18 mouse cellular contexts compared by ENCODE assay signal in genomic region chr11:111688186-111688860, GRCm38 (mm10).
DNase-seq lines count a peak whose midpoint lies in the region; ATAC-seq and TF ChIP-seq lines count a peak whose summit lies in the region.
"Had no signal": no experiment of that assay in that cellular context is flagged by ENCODE, and none has a peak within 500 bp of the region (broad histone marks: within the 10 kb centered on the region; RNA-seq: fewer than 3 reads in every experiment).

No protein-coding gene starts in this region.

- H3K4me3 ChIP-seq in C2C12 (ENCODE audit: insufficient read depth, poor library complexity, severe bottlenecking): no peak overlapping the region
- no peak overlapping the region for H3K4me3 ChIP-seq in liver, embryonic 16.5 days (ENCODE audit: low read depth, low read length)
- no peak overlapping the region for H3K4me3 ChIP-seq in hindbrain, embryonic 11.5 days (ENCODE audit: low read depth, low read length)
- H3K4me3 ChIP-seq: forebrain, embryonic 13.5 days; heart, adult 2 months; layer of hippocampus, adult 2 months; limb, embryonic 15.5 days; midbrain, embryonic 12.5 days had no signal

- TF ChIP-seq CTCF in C2C12 (IDR thresholded peaks at IDR 0.05; ENCODE audit: control insufficient read depth, insufficient read depth, insufficient read length): no peak

- DNase-seq in heart, postnatal 36 days: peak; percentile 11 to 18
- DNase-seq in heart, postnatal 14 days: no peak
- DNase-seq in fat pad, adult 2 months (ENCODE audit: extremely low read depth, low read depth, low spot score): peak; percentile 40
- no peak for DNase-seq in gastrocnemius, adult 18-20 months (ENCODE audit: low spot score)
- no peak for DNase-seq in hindbrain, embryonic 11.5 days (ENCODE audit: low spot score)
- DNase-seq in kidney, postnatal 10 days: no peak
- DNase-seq: adrenal gland, postnatal 36 days; cerebellum, postnatal 14 days; heart, adult 2 months had no signal

- H3K79me2 ChIP-seq in C2C12 (ENCODE audit: control insufficient read depth, insufficient read depth): no peaks in the 10 kb centered on the region

- H3K36me3 ChIP-seq in C2C12 (ENCODE audit: control insufficient read depth, insufficient read depth): no peaks in the 10 kb centered on the region
- no peaks in the 10 kb centered on the region for H3K36me3 ChIP-seq in liver, embryonic 16.5 days (ENCODE audit: control insufficient read depth, insufficient read depth)
- H3K36me3 ChIP-seq in hindbrain, embryonic 11.5 days (ENCODE audit: control insufficient read depth, insufficient read depth, low read length): no peaks in the 10 kb centered on the region
- H3K36me3 ChIP-seq: limb, embryonic 15.5 days; midbrain, embryonic 12.5 days had no signal

- no peaks in the 10 kb centered on the region for H3K27me3 ChIP-seq in C2C12 (ENCODE audit: control insufficient read depth, insufficient read depth, insufficient read length)
- H3K27me3 ChIP-seq in liver, embryonic 16.5 days (ENCODE audit: control insufficient read depth, insufficient read depth, low read depth, low read length): no peaks in the 10 kb centered on the region
- no peaks in the 10 kb centered on the region for H3K27me3 ChIP-seq in hindbrain, embryonic 11.5 days (ENCODE audit: control insufficient read depth, insufficient read depth, low read length)
- H3K27me3 ChIP-seq: forebrain, embryonic 13.5 days; limb, embryonic 15.5 days; midbrain, embryonic 12.5 days had no signal

- H3K4me2 ChIP-seq in liver, embryonic 16.5 days (ENCODE audit: low read depth, low read length): 0 out of 2 replicates have a peak overlapping the region, but pooled peaks have one; percentile 3
- no peak overlapping the region for H3K4me2 ChIP-seq in hindbrain, embryonic 11.5 days (replicated peaks; ENCODE audit: low read depth, low read length)
- H3K4me2 ChIP-seq: forebrain, embryonic 13.5 days; limb, embryonic 15.5 days; midbrain, embryonic 12.5 days had no signal

- H3K27ac ChIP-seq in liver, embryonic 16.5 days (ENCODE audit: low read length): peak overlapping the region; percentile 18; the same call in 1 of the 2 replicates
- no peak overlapping the region for H3K27ac ChIP-seq in hindbrain, embryonic 11.5 days (ENCODE audit: low read depth, low read length)
- H3K27ac ChIP-seq: forebrain, embryonic 13.5 days; heart, adult 2 months; hindbrain, postnatal 0 days; layer of hippocampus, adult 2 months; limb, embryonic 15.5 days; midbrain, embryonic 12.5 days had no signal

- peaks cover 7% of the 10 kb centered on the region; the same call in 1 of the 2 replicates for H3K4me1 ChIP-seq in liver, embryonic 16.5 days (ENCODE audit: control insufficient read depth, low read depth, low read length)
- no peaks in the 10 kb centered on the region for H3K4me1 ChIP-seq in hindbrain, embryonic 11.5 days (replicated peaks; ENCODE audit: control insufficient read depth, insufficient read depth, low read length)
- H3K4me1 ChIP-seq: forebrain, embryonic 13.5 days; limb, embryonic 15.5 days; midbrain, embryonic 12.5 days had no signal

- intact Hi-C loops in heart, postnatal 36 days (cut with DNase I): no loop called here
- intact Hi-C loops in heart, postnatal 14 days (cut with DNase I): no loop called here

- H3K9ac ChIP-seq in liver, embryonic 16.5 days (ENCODE audit: low read depth, low read length): no peak overlapping the region
- no peak overlapping the region for H3K9ac ChIP-seq in hindbrain, embryonic 11.5 days (ENCODE audit: low read depth, low read length)
- H3K9ac ChIP-seq: forebrain, embryonic 13.5 days; limb, embryonic 15.5 days; midbrain, embryonic 12.5 days had no signal

- no peaks in the 10 kb centered on the region for H3K9me3 ChIP-seq in liver, embryonic 16.5 days (replicated peaks; ENCODE audit: control insufficient read depth, low read length)
- no peaks in the 10 kb centered on the region for H3K9me3 ChIP-seq in hindbrain, embryonic 11.5 days (ENCODE audit: control insufficient read depth, low read length)
- H3K9me3 ChIP-seq: forebrain, embryonic 13.5 days; limb, embryonic 15.5 days; midbrain, embryonic 12.5 days had no signal

- no peaks in the 10 kb centered on the region for H3K79me3 ChIP-seq in C2C12 (ENCODE audit: low read depth)

- no peak overlapping the region for H3ac ChIP-seq in C2C12 (ENCODE audit: control insufficient read depth, insufficient read length, low read depth)

- ATAC-seq in liver, embryonic 16.5 days (ENCODE audit: low read depth): no peak
- ATAC-seq in hindbrain, embryonic 11.5 days (ENCODE audit: low FRiP score): no peak
- ATAC-seq: activated CD4-positive, CD25-positive, alpha-beta regulatory T cell, adult 4 months; CD4-positive, CD25-positive, alpha-beta regulatory T cell, adult 4 months; forebrain, embryonic 13.5 days; hindbrain, postnatal 0 days had no signal

- 44% methylated on average over 6 of the region's 6 CpGs for WGBS in liver, embryonic 16.5 days (ENCODE audit: insufficient replicate concordance)
- 80% methylated on average over 6 of the region's 6 CpGs for WGBS in hindbrain, embryonic 11.5 days

TF ChIP-seq in C2C12, 6 proteins besides CTCF, POLR2A, EP300 and RAD21:
- TF ChIP-seq USF1 (IDR thresholded peaks at IDR 0.05; ENCODE audit: low read depth): peak; percentile 1
- TF ChIP-seq MYOD1 (IDR thresholded peaks at IDR 0.05; ENCODE audit: control insufficient read depth, insufficient read length, low read depth): peak; percentile 36
- no peak for TF ChIP-seq MYOG (IDR thresholded peaks at IDR 0.05; ENCODE audit: control insufficient read depth, extremely low read depth, insufficient read length)
- peak; percentile 71 for TF ChIP-seq MAX (IDR thresholded peaks at IDR 0.05)
- TF ChIP-seq CEBPB (IDR thresholded peaks at IDR 0.05; ENCODE audit: low read depth): peak; percentile 84

Comparison
In these comparisons a context has a peak if more than half of its experiments do, and no peak if none do; other contexts are left out.
1. DNase-seq: peak in heart, postnatal 36 days (2 of 2) and fat pad, adult 2 months (single experiment); none in heart, postnatal 14 days (0 of 2), gastrocnemius, adult 18-20 months (single experiment), hindbrain, embryonic 11.5 days (single experiment) and kidney, postnatal 10 days (single experiment).